Mouse (Mus musculus) ES-Bruce4 (cell line): ENCODE measurements around the gene S1pr4. TPM values are rescaled to one million over a fixed set of nuclear protein-coding genes. Genes with fewer than 3 reads are reported as not detected.

ENCODE experiments used
- H3K27ac ChIP-seq: 2 replicates; pipeline ENCODE4 v1.5.1; 2012; ENCODE audit warnings: low read length, inconsistent platforms; ENCODE audit not compliant: insufficient read depth
- H3K27me3 ChIP-seq: 2 replicates; pipeline ENCODE4 v1.6.1; 2012; ENCODE audit warnings: mild to moderate bottlenecking, low read length, inconsistent platforms; ENCODE audit not compliant: control insufficient read depth, poor library complexity, insufficient read depth, severe bottlenecking
- H3K36me3 ChIP-seq: 2 replicates; pipeline ENCODE4 v1.6.1; 2012; ENCODE audit warnings: inconsistent platforms, mild to moderate bottlenecking, low read length, moderate library complexity; ENCODE audit not compliant: control insufficient read depth, poor library complexity, insufficient read depth, severe bottlenecking
- H3K4me1 ChIP-seq: one replicate; pipeline ENCODE4 v1.8.1; 2011; ENCODE audit warnings: low read length; ENCODE audit not compliant: control insufficient read depth, insufficient read depth
- H3K4me3 ChIP-seq: 2 replicates; pipeline ENCODE4 v1.5.1; 2011; ENCODE audit warnings: low read depth, mild to moderate bottlenecking, low read length
- H3K9ac ChIP-seq: 2 replicates; pipeline ENCODE4 v1.6.1; 2012; ENCODE audit warnings: low read depth, mild to moderate bottlenecking, inconsistent platforms; ENCODE audit not compliant: poor library complexity, severe bottlenecking
- H3K9me3 ChIP-seq: replicated peaks from 2 replicates; pipeline ENCODE4 v1.6.1; 2012; ENCODE audit warnings: mild to moderate bottlenecking, low read length, inconsistent platforms; ENCODE audit not compliant: control insufficient read depth, poor library complexity, insufficient read depth, severe bottlenecking
- CTCF ChIP-seq: IDR thresholded peaks from one replicate; pipeline ENCODE4 v1.8.1; 2011; ENCODE audit warnings: low read depth, low read length
- EP300 ChIP-seq: IDR thresholded peaks from 2 replicates; pipeline ENCODE4 v1.6.1; 2011; ENCODE audit warnings: low read depth, low read length; ENCODE audit not compliant: insufficient read depth
- POLR2A ChIP-seq: IDR thresholded peaks from one replicate; pipeline ENCODE4 v1.8.1; 2011; ENCODE audit warnings: low read length; ENCODE audit not compliant: insufficient read depth
- polyA plus RNA-seq: library from polyadenylated mRNA; stranded (reverse); fragments of >200 nt; gene quantifications from 2 replicates; pipeline ENCODE4 v1.2.4, GENCODE M21; 2011; ENCODE audit warnings: low read depth; ENCODE audit not compliant: missing spikeins, insufficient read depth, insufficient read length

Gene S1pr4
- polyA plus RNA-seq, 1 experiment: 0.49 TPM

GRCm38 (mm10) chr10:81524051-81524605 lies 24.2 kb upstream of the S1pr4 start, which contains the start of gene Gna15:
Gene Gna15 (minus strand): TSS chr10:81524225.
- no peaks in the 10 kb centered on the region for H3K36me3 ChIP-seq
- H3K9me3 ChIP-seq: no peaks in the 10 kb centered on the region
- peaks cover 2% of the 10 kb centered on the region for H3K4me1 ChIP-seq
- peak within 1 kb of the TSS; percentile 53 for H3K9ac ChIP-seq
- peak within 1 kb of the TSS; percentile 28 for H3K4me3 ChIP-seq
- no peak for TF ChIP-seq CTCF
- 0 out of 2 replicates have a peak within 1 kb of the TSS, but pooled peaks have one; percentile 1 for H3K27ac ChIP-seq
- no peaks in the 10 kb centered on the region for H3K27me3 ChIP-seq

GRCm38 (mm10) chr10:81523570-81523969 lies 23.6 kb upstream of the S1pr4 start:
- H3K36me3 ChIP-seq: no peaks in the 10 kb centered on the region
- H3K4me3 ChIP-seq: peak overlapping the region; percentile 28
- no peak for TF ChIP-seq POLR2A
- no peak for TF ChIP-seq CTCF
- TF ChIP-seq EP300: no peak
- H3K27me3 ChIP-seq: no peaks in the 10 kb centered on the region
- H3K9me3 ChIP-seq: no peaks in the 10 kb centered on the region
- H3K9ac ChIP-seq: peak overlapping the region; percentile 35
- H3K4me1 ChIP-seq: peaks cover 2% of the 10 kb centered on the region
- no peak overlapping the region for H3K27ac ChIP-seq

GRCm38 (mm10) chr10:81523142-81523541 lies 23.2 kb upstream of the S1pr4 start:
- TF ChIP-seq POLR2A: no peak
- TF ChIP-seq EP300: no peak
- no peak for TF ChIP-seq CTCF
- peak overlapping the region; percentile 35 for H3K9ac ChIP-seq
- no peaks in the 10 kb centered on the region for H3K36me3 ChIP-seq
- no peaks in the 10 kb centered on the region for H3K9me3 ChIP-seq
- peak overlapping the region; percentile 28 for H3K4me3 ChIP-seq
- H3K27me3 ChIP-seq: no peaks in the 10 kb centered on the region
- H3K4me1 ChIP-seq: peaks cover 2% of the 10 kb centered on the region
- no peak overlapping the region for H3K27ac ChIP-seq

- Histone ChIP-seq H3K36me3 (no peaks in the 10 kb centered on the region), H3K4me3 (no peak overlapping the region), H3K9ac (no peak overlapping the region), H3K9me3 (no peaks in the 10 kb centered on the region), H3K4me1 (peaks cover 3% of the 10 kb centered on the region), H3K27me3 (no peaks in the 10 kb centered on the region), H3K27ac (no peak overlapping the region)
- TF ChIP-seq EP300 (no peak), POLR2A (no peak), CTCF (no peak)
Observed at GRCm38 (mm10) chr10:81519978-81520365, 20.0 kb upstream of the S1pr4 start.

GRCm38 (mm10) chr10:81519227-81519977 lies 19.5 kb upstream of the S1pr4 start:
- Histone ChIP-seq H3K36me3 (no peaks in the 10 kb centered on the region), H3K9me3 (no peaks in the 10 kb centered on the region), H3K4me3 (no peak overlapping the region), H3K9ac (no peak overlapping the region), H3K4me1 (peaks cover 2% of the 10 kb centered on the region), H3K27me3 (no peaks in the 10 kb centered on the region), H3K27ac (no peak overlapping the region)
- TF ChIP-seq CTCF: no peak
- TF ChIP-seq EP300: no peak
- no peak for TF ChIP-seq POLR2A

GRCm38 (mm10) chr10:81518546-81518945 lies 18.6 kb upstream of the S1pr4 start:
- Histone ChIP-seq H3K4me3 (no peak overlapping the region), H3K4me1 (peaks cover 2% of the 10 kb centered on the region), H3K9ac (no peak overlapping the region), H3K9me3 (no peaks in the 10 kb centered on the region), H3K27me3 (no peaks in the 10 kb centered on the region), H3K36me3 (no peaks in the 10 kb centered on the region), H3K27ac (no peak overlapping the region)
- TF ChIP-seq CTCF: peak; percentile 47
- no peak for TF ChIP-seq POLR2A
